Mouse (Mus musculus) lung, postnatal 0 days (tissue): ENCODE data around the gene Hpse2. TPM values are rescaled to one million over a fixed set of nuclear protein-coding genes. Genes with fewer than 3 reads are reported as not detected.

ENCODE experiments used
- ATAC-seq: fragments of 200-750 bp; cut with Nextera tagmentation; 2 replicates; pipeline ENCODE4 v1.8.0; 2017; ENCODE audit warnings: moderate library complexity
- DNase-seq: peaks from one replicate; pipeline ENCODE4 v3.0.0-alpha.2; 2016; ENCODE audit warnings: low spot score
- H3K27ac ChIP-seq: fragments of 300-500 bp; sonication (generic); 2 replicates; pipeline ENCODE4 v1.5.1; 2014; ENCODE audit warnings: antibody characterized with exemption, mild to moderate bottlenecking, low read length, mixed read lengths
- H3K27me3 ChIP-seq: fragments of 300-500 bp; sonication (generic); replicated peaks from 2 replicates; pipeline ENCODE4 v1.6.1; 2014; ENCODE audit warnings: low read length, mixed read lengths; ENCODE audit not compliant: insufficient read depth
- H3K36me3 ChIP-seq: fragments of 300-500 bp; sonication (generic); 2 replicates; pipeline ENCODE4 v1.6.1; 2014; ENCODE audit warnings: low read length, mixed read lengths; ENCODE audit not compliant: insufficient read depth
- H3K4me1 ChIP-seq: fragments of 300-500 bp; sonication (generic); 2 replicates; pipeline ENCODE4 v1.6.1; 2014; ENCODE audit warnings: antibody characterized with exemption, low read depth, low read length, mixed read lengths; ENCODE audit not compliant: insufficient read depth
- H3K4me2 ChIP-seq: fragments of 300-500 bp; sonication (generic); replicated peaks from 2 replicates; pipeline ENCODE4 v1.6.1; 2014; ENCODE audit warnings: low read depth, mild to moderate bottlenecking, low read length, moderate library complexity, mixed read lengths
- H3K4me3 ChIP-seq: fragments of 300-500 bp; sonication (generic); 2 replicates; pipeline ENCODE4 v1.5.1; 2014; ENCODE audit warnings: low read depth, low read length
- H3K9ac ChIP-seq: fragments of 300-500 bp; sonication (generic); replicated peaks from 2 replicates; pipeline ENCODE4 v1.6.1; 2014; ENCODE audit warnings: low read depth, mild to moderate bottlenecking
- H3K9me3 ChIP-seq: fragments of 300-500 bp; sonication (generic); 2 replicates; pipeline ENCODE4 v1.6.1; 2016; ENCODE audit warnings: low read length, mixed read lengths
- CTCF ChIP-seq: IDR thresholded peaks from 2 replicates; pipeline ENCODE4 v1.5.1; 2016; ENCODE audit warnings: antibody characterized with exemption, mild to moderate bottlenecking
- EP300 ChIP-seq: IDR thresholded peaks from 2 replicates; pipeline ENCODE4 v1.6.1; 2016; ENCODE audit warnings: antibody characterized with exemption, mild to moderate bottlenecking, control low read depth
- WGBS: fragments of 180-500 bp; shearing (Covaris S2); extraction: QIAGEN DNeasy Blood & Tissue Kit; methylation state at CpG from one replicate; pipeline ENCODE4 v1.1.7; 2014; 5-methylcytosine and 5-hydroxymethylcytosine counted together
- polyA plus RNA-seq: library from polyadenylated mRNA; unstranded; fragments of >200 nt; fragmentation: Nextera tagmentation; extraction: Ambion mirVana; gene quantifications from 2 replicates; pipeline ENCODE4 v1.2.1, GENCODE M21; 2015

The Hpse2 gene
- polyA plus RNA-seq, 1 experiment from 2014 or later = 0.64 TPM

DNA sequence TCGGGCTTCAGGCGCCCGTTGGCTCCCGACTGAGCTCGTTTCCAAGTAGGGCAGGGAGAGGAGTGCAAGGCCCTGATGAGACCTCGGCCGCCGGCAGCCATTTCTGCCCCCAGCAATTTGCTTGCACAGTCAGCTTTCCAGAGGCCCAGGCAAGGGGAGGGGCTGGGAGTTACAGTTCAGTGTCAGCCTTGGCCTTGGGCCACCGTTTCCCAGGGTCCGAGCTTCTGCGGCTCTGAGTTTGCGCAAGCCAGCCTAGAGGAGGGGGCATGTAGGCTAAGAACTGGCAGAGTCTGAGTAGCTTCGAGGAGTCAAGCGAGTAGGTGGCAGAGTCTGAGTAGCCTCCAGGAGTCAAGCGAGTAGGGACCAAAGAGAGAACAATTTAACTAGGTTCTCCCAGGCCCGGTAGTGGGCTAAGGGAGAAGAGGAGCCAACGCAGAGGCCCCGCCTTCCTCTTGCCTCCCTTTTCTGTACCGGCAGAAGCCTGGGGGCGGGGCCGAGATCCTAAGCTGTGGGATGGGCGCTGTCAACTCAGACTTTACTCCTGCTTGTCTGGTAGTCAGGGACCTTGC, 635.7 kb downstream of the Hpse2 start, which contains the start of gene Pyroxd2:
TSS of gene Pyroxd2 (minus strand) at position 413 of the 569 bp plus-strand sequence.
- no peak for TF ChIP-seq CTCF
- TF ChIP-seq EP300 = no peak
- H3K4me3 ChIP-seq = peak within 1 kb of the TSS; percentile 37
- H3K9me3 ChIP-seq = no peaks in the 10 kb centered on the region
- H3K27me3 ChIP-seq = no peaks in the 10 kb centered on the region
- ATAC-seq (peak; percentile 88), DNase-seq (peak; percentile 94)
- H3K9ac ChIP-seq = peak within 1 kb of the TSS; percentile 51
- 6% methylated on average over 22 of the region's 22 CpGs for WGBS
- peaks cover 5% of the 10 kb centered on the region; the same call in 1 of the 2 replicates for H3K4me1 ChIP-seq
- peak within 1 kb of the TSS; percentile 59 for H3K4me2 ChIP-seq
- no peaks in the 10 kb centered on the region for H3K36me3 ChIP-seq
- peak within 1 kb of the TSS; percentile 60 for H3K27ac ChIP-seq

- Histone ChIP-seq H3K36me3 (no peaks in the 10 kb centered on the region), H3K9me3 (no peaks in the 10 kb centered on the region), H3K4me3 (no peak overlapping the region), H3K27ac (no peak overlapping the region), H3K27me3 (no peaks in the 10 kb centered on the region), H3K9ac (no peak overlapping the region), H3K4me2 (no peak overlapping the region), H3K4me1 (peaks cover 5% of the 10 kb centered on the region; the same call in 1 of the 2 replicates)
- TF ChIP-seq CTCF (no peak), EP300 (no peak)
- WGBS = 59% methylated on average over 11 of the region's 11 CpGs
- ATAC-seq = no peak
- DNase-seq = no peak
Measured at GRCm38 (mm10) chr19:42750196-42750595, 638.0 kb downstream of the Hpse2 start.

DNA sequence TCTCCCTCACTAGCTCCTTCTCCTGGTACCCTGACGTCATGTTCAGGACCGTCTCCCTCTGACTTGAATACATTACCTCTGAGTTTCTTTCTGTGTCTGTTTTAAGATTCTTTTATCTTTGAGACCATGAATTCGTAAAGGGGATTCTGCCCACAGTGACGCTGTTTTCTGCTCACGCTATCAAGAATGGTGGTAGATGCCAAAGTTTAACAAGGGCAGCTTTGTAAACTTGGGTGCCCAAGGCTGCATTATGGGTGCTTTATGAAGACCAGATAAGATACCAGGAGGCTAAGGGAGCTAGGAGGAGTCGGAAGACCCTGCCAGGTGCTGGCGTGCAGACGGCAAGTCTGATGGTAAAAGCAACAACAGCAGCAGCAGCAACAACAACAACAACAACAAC, 641.5 kb downstream of the Hpse2 start:
- TF ChIP-seq EP300 = no peak
- TF ChIP-seq CTCF = no peak
- Histone ChIP-seq H3K27ac (no peak overlapping the region), H3K4me1 (peaks cover under 1% of the 10 kb centered on the region; the same call in 1 of the 2 replicates), H3K27me3 (no peaks in the 10 kb centered on the region), H3K9me3 (no peaks in the 10 kb centered on the region), H3K4me2 (no peak overlapping the region), H3K4me3 (no peak overlapping the region), H3K36me3 (no peaks in the 10 kb centered on the region), H3K9ac (no peak overlapping the region)
- DNase-seq (no peak), ATAC-seq (no peak)
- 91% methylated on average over 8 of the region's 8 CpGs for WGBS

DNA sequence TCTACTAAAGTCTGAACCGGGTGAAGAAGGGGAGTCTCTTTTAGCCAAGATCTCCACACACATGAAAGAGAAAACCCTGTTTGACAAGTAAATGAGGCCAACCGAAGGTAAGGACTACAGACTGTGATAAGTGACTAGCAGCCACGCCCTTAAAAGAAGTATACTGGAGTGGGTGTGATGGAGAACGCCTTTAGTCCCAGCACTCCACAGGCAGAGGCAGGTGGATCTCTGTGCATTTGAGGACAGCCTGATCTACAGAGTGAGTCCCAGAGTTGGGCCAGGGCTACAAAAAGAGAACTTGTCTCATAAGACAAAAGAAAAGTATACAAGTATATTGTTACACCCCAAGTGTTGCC, 642.3 kb downstream of the Hpse2 start:
- no peaks in the 10 kb centered on the region for H3K27me3 ChIP-seq
- WGBS = 61% methylated on average over 4 of the region's 4 CpGs
- no peaks in the 10 kb centered on the region for H3K9me3 ChIP-seq
- no peaks in the 10 kb centered on the region for H3K4me1 ChIP-seq
- H3K27ac ChIP-seq = no peak overlapping the region
- no peak for ATAC-seq
- no peak overlapping the region for H3K4me2 ChIP-seq
- no peak overlapping the region for H3K4me3 ChIP-seq
- no peak for TF ChIP-seq EP300
- TF ChIP-seq CTCF = no peak
- no peak for DNase-seq
- no peak overlapping the region for H3K9ac ChIP-seq
- no peaks in the 10 kb centered on the region for H3K36me3 ChIP-seq

DNA sequence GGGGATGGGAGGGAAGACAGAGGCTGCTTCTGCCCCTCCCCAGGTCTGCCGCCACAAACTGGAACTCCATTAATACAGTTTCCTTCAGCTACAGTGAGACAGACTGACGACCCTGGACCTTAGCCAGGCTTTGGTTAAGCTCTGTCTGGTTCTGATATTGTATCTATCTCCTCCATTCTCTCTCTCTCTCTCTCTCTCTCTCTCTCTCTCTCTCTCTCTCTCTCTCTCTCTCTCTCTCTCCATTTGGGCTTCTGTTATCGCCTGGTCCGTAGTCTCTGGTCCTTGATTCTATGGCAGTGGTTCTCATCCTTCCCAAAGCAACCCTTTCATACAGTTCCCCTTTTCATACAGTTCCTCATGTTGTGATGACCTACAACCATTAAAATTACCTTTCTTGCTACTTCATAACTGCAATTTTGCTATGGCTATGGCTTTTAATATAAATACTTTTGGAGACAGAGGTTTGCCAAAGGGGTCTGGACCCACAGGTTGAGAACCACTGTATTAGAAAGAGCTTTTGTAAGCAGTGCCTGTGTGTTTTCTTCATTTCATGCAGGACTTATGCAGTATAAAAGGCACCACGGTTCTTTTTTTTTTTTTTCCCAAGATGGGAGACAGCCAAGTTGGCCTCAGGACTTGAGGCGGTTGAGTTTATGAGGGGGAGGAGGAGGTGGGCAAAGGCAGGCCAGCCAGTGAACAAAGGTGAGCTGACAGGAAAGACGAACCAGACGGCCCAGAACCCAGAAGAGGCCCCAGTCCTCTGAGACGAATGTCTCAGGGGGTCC, 642.9 kb downstream of the Hpse2 start:
- Histone ChIP-seq H3K4me1 (no peaks in the 10 kb centered on the region), H3K4me2 (no peak overlapping the region), H3K9me3 (no peaks in the 10 kb centered on the region), H3K27me3 (no peaks in the 10 kb centered on the region), H3K9ac (no peak overlapping the region), H3K36me3 (no peaks in the 10 kb centered on the region), H3K27ac (no peak overlapping the region), H3K4me3 (no peak overlapping the region)
- no peak for DNase-seq
- WGBS = 55% methylated on average over 9 of the region's 9 CpGs
- no peak for TF ChIP-seq CTCF
- TF ChIP-seq EP300 = no peak
- ATAC-seq = no peak

- H3K27ac ChIP-seq = no peak overlapping the region
- H3K4me3 ChIP-seq = no peak overlapping the region
- no peaks in the 10 kb centered on the region for H3K4me1 ChIP-seq
- H3K4me2 ChIP-seq = no peak overlapping the region
- no peak overlapping the region for H3K9ac ChIP-seq
- ATAC-seq (peak; percentile 82), DNase-seq (peak; percentile 68)
- 17% methylated on average over 4 of the region's 4 CpGs for WGBS
- H3K36me3 ChIP-seq = no peaks in the 10 kb centered on the region
- H3K9me3 ChIP-seq = no peaks in the 10 kb centered on the region
- no peaks in the 10 kb centered on the region for H3K27me3 ChIP-seq
- TF ChIP-seq EP300 (no peak), CTCF (peak; percentile 83)
Measured at GRCm38 (mm10) chr19:42744162-42744586, 644.0 kb downstream of the Hpse2 start.
